Mouse (Mus musculus) frontal cortex, adult 2 months (tissue): ENCODE data around the gene Grk6. TPM values are rescaled to one million over a fixed set of nuclear protein-coding genes. Genes with fewer than 3 reads are reported as not detected.

Experiments
- DNase-seq, 2 experiments: peaks; one replicate each; pipeline ENCODE4 v3.0.0; 2022; ENCODE audit warnings: low spot score in 1 of 2; ENCODE audit errors: extremely low spot score in 1 of 2
- polyA plus RNA-seq: library from polyadenylated mRNA; depleted of rRNA; stranded (reverse); fragments of >200 nt; gene quantifications from 2 replicates; pipeline ENCODE4 v1.2.3, GENCODE M21; 2012; rRNA removed

Gene Grk6
- polyA plus RNA-seq, 1 experiment = 74.3 TPM

GRCm38 (mm10) chr13:55510332-55510667, 65.4 kb downstream of the Grk6 start:
- DNase-seq = no peak

Other genes starting within 250 kb of the Grk6 start
- 38.3 and 41.3 TPM in 2 replicates for gene Nsd1, start 235.3 kb upstream of the Grk6 start, polyA plus RNA-seq
- gene Prelid1, start 124.6 kb upstream of the Grk6 start, polyA plus RNA-seq = 145 and 163 TPM in 2 replicates
- 142 and 148 TPM in 2 replicates for gene Rab24, start 123.1 kb upstream of the Grk6 start, polyA plus RNA-seq
- 1.3 and 1.5 TPM in 2 replicates for gene Mxd3, start 115.2 kb upstream of the Grk6 start, polyA plus RNA-seq
- 52.9 and 57.3 TPM in 2 replicates for gene Lman2, start 82.3 kb upstream of the Grk6 start, polyA plus RNA-seq
- 32.8 and 44.1 TPM in 2 replicates for gene Rgs14, start 75.3 kb upstream of the Grk6 start, polyA plus RNA-seq
- 0.54 and 0.55 TPM in 2 replicates for gene Slc34a1, start 46.9 kb upstream of the Grk6 start, polyA plus RNA-seq
- 0.34 and 0.42 TPM in 2 replicates for gene Pfn3, start 29.8 kb upstream of the Grk6 start, polyA plus RNA-seq
- 0.57 and 0.82 TPM in 2 replicates for gene F12, start 18.3 kb upstream of the Grk6 start, polyA plus RNA-seq
- 67.1 and 81.0 TPM in 2 replicates for gene Prr7, start 19.2 kb downstream of the Grk6 start, polyA plus RNA-seq
- 366 and 391 TPM in 2 replicates for gene Dbn1, start 43.0 kb downstream of the Grk6 start, polyA plus RNA-seq
- 174 and 242 TPM in 2 replicates for gene Pdlim7, start 68.6 kb downstream of the Grk6 start, polyA plus RNA-seq
- 14.7 and 19.6 TPM in 2 replicates for gene Dok3, start 84.2 kb downstream of the Grk6 start, polyA plus RNA-seq
- 83.9 and 92.8 TPM in 2 replicates for gene Ddx41, start 91.6 kb downstream of the Grk6 start, polyA plus RNA-seq
- 171 and 177 TPM in 2 replicates for gene Fam193b, start 126.0 kb downstream of the Grk6 start, polyA plus RNA-seq
- 97.8 and 113 TPM in 2 replicates for gene Tmed9, start 128.7 kb downstream of the Grk6 start, polyA plus RNA-seq
- 30.3 and 33.1 TPM in 2 replicates for gene B4galt7, start 154.8 kb downstream of the Grk6 start, polyA plus RNA-seq
- gene Caml, start 177.9 kb downstream of the Grk6 start, polyA plus RNA-seq = 67.9 and 74.5 TPM in 2 replicates
- gene Ddx46, start 190.0 kb downstream of the Grk6 start, polyA plus RNA-seq = 51.7 and 54.2 TPM in 2 replicates
- gene B230219D22Rik, start 248.1 kb downstream of the Grk6 start, polyA plus RNA-seq = 63.2 and 66.6 TPM in 2 replicates